Mouse (Mus musculus) ES-Bruce4 (cell line): ENCODE measurements around the gene Abcd3.

Source experiments
- CTCF ChIP-seq: IDR thresholded peaks from one replicate; pipeline ENCODE4 v1.8.1; 2011; ENCODE audit warnings: low read depth, low read length
- POLR2A ChIP-seq: IDR thresholded peaks from one replicate; pipeline ENCODE4 v1.8.1; 2011; ENCODE audit warnings: low read length; ENCODE audit not compliant: insufficient read depth

DNA sequence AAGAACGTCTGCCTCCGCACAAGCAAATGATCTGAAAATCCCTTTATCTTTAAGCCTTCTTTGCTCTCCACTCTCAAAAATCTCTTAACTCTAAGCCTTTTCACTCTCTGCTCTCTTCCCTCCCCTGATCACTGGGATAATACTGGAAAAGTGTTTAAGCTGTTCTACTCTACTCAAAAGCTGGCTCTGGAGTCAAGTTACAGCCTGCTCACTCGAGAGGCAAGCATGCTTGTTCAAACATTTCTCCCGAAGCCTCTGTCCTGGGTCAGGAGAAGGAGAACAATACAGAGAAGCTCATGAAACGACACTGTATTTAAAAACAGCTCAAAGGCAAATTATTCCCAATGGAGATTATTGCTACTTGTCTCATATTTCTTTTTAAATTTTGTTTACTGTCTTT lies 44.0 kb upstream of the Abcd3 start:
- no peak for TF ChIP-seq CTCF
- no peak for TF ChIP-seq POLR2A
